Mouse (Mus musculus): ENCODE measurements at regions not wholly inside any gene's neighbourhood (a gene's known extent, or its start where the extent isn't known, plus 50 kb on each side); places are given as distances from the start of the nearest gene placed in this dataset.
A peak's percentile ranks its signal among the peaks of the same experiment; 100 is the strongest.

- DNase-seq: no peak
These were observed 110.7 kb upstream of the Mpp6 start for GRCm38 (mm10) chr6:49999365-49999764.

GRCm38 (mm10) chr6:50008074-50008473, 102.0 kb upstream of the Mpp6 start:
- peak; percentile 17 for DNase-seq

- no peak for DNase-seq
These were observed 101.2 kb upstream of the Mpp6 start for GRCm38 (mm10) chr6:50008869-50009268.

GRCm38 (mm10) chr6:50009339-50009738, 100.7 kb upstream of the Mpp6 start:
- DNase-seq: peak; percentile 85

- DNase-seq: no peak
These were observed 100.2 kb upstream of the Mpp6 start for GRCm38 (mm10) chr6:50009856-50010255.

GRCm38 (mm10) chr6:50011071-50011470, 99.0 kb upstream of the Mpp6 start:
- peak; percentile 21 for DNase-seq

- DNase-seq: no peak
These were observed 98.1 kb upstream of the Mpp6 start for GRCm38 (mm10) chr6:50011746-50012453.

GRCm38 (mm10) chr6:50013067-50013466, 97.0 kb upstream of the Mpp6 start:
- DNase-seq: no peak

GRCm38 (mm10) chr6:50013842-50014241, 96.2 kb upstream of the Mpp6 start:
- DNase-seq: no peak

GRCm38 (mm10) chr6:50027981-50028380, 82.1 kb upstream of the Mpp6 start:
- DNase-seq: no peak

GRCm38 (mm10) chr6:50029895-50030515, 80.0 kb upstream of the Mpp6 start:
- DNase-seq: no peak

GRCm38 (mm10) chr6:50031356-50031755, 78.7 kb upstream of the Mpp6 start:
- no peak for DNase-seq

GRCm38 (mm10) chr6:50032894-50033595, 77.0 kb upstream of the Mpp6 start:
- no peak for DNase-seq

- DNase-seq: no peak
These were observed 72.4 kb upstream of the Mpp6 start for GRCm38 (mm10) chr6:50037614-50038013.

- no peak for DNase-seq
These were observed 71.7 kb upstream of the Mpp6 start for GRCm38 (mm10) chr6:50038369-50038768.

- DNase-seq: no peak
These were observed 69.0 kb upstream of the Mpp6 start for GRCm38 (mm10) chr6:50041044-50041443.

- no peak for DNase-seq
These were observed 67.9 kb upstream of the Mpp6 start for GRCm38 (mm10) chr6:50042127-50042526.

GRCm38 (mm10) chr6:50044165-50044564, 65.9 kb upstream of the Mpp6 start:
- no peak for DNase-seq

GRCm38 (mm10) chr6:50046721-50047120, 63.3 kb upstream of the Mpp6 start:
- DNase-seq: no peak

GRCm38 (mm10) chr6:50052416-50052815, 57.6 kb upstream of the Mpp6 start:
- no peak for DNase-seq

GRCm38 (mm10) chr6:50053086-50053485, 57.0 kb upstream of the Mpp6 start:
- DNase-seq: no peak

GRCm38 (mm10) chr6:50054233-50054632, 55.8 kb upstream of the Mpp6 start:
- DNase-seq: no peak

- no peak for DNase-seq
These were observed 51.4 kb upstream of the Mpp6 start for GRCm38 (mm10) chr6:50058596-50058995.

GRCm38 (mm10) chr6:50059917-50060316, 50.1 kb upstream of the Mpp6 start:
- no peak for DNase-seq

All from thymus, postnatal 25 days (tissue).